Mouse (Mus musculus) embryonic fibroblast, embryonic 13.5 days (primary cell): ENCODE data around the gene Fmo5.

Experiments used
- CTCF ChIP-seq: IDR thresholded peaks from 2 replicates; pipeline ENCODE4 v1.5.1; 2011; ENCODE audit warnings: mild to moderate bottlenecking, control low read depth, low read length, moderate library complexity, borderline replicate concordance; ENCODE audit not compliant: insufficient read depth
- POLR2A ChIP-seq: IDR thresholded peaks from 2 replicates; pipeline ENCODE4 v1.6.1; 2011; ENCODE audit warnings: low read depth, mild to moderate bottlenecking, control low read depth, low read length, moderate library complexity

GRCm38 (mm10) chr3:97701198-97701597 is 72.6 kb downstream of the Fmo5 start:
- TF ChIP-seq CTCF, result no peak
- TF ChIP-seq POLR2A, result no peak
